Mouse (Mus musculus) heart, adult 2 months (tissue): ENCODE measurements at regions not wholly inside any gene's neighbourhood (a gene's known extent, or its start where the extent isn't known, plus 50 kb on each side); places are given as distances from the start of the nearest gene placed in this dataset.

Experiments used
- CTCF ChIP-seq: fragments of 200-600 bp; IDR thresholded peaks from 2 replicates; pipeline ENCODE4 v1.8.1; 2022; ENCODE audit warnings: antibody characterized with exemption, mild to moderate bottlenecking, moderate library complexity
- EP300 ChIP-seq: fragments of 200-500 bp; IDR thresholded peaks from 2 replicates; pipeline ENCODE4 v1.6.1; 2011; ENCODE audit warnings: low read depth, low read length, control low read depth; ENCODE audit not compliant: insufficient read depth
- POLR2A ChIP-seq: fragments of 200-500 bp; IDR thresholded peaks from 2 replicates; pipeline ENCODE4 v1.6.1; 2011; ENCODE audit warnings: mild to moderate bottlenecking, low read depth, low read length, control low read depth; ENCODE audit not compliant: insufficient read depth

DNA sequence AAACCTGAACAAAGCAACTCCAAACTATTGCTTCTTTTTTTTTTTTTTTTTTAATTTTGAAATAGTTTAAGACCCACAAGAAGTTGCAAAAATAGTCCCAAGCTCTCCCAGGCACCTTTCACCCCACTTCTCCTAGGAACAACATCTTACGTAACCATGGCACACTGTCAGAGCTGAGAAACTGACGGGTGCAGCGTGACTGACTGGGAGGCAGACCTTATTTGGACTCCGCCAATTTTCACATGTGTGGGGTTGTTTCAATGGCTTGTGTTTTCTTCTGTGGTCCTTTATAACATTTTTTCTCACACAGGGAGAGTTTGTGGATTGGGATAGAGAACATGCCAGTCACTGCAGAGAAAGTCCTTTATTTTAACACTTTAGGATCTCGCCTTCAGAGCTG lies 66.6 kb downstream of the Lsm3 start:
- TF ChIP-seq POLR2A (no peak), CTCF (no peak), EP300 (no peak)
